Mouse (Mus musculus): Measurements from ENCODE around the gene Mpig6b. TPM values are rescaled to one million over a fixed set of nuclear protein-coding genes. Genes with fewer than 3 reads are reported as not detected.

The Mpig6b gene
- polyA plus RNA-seq, 1 experiment from 2014 or later = 0.46 TPM

DNA sequence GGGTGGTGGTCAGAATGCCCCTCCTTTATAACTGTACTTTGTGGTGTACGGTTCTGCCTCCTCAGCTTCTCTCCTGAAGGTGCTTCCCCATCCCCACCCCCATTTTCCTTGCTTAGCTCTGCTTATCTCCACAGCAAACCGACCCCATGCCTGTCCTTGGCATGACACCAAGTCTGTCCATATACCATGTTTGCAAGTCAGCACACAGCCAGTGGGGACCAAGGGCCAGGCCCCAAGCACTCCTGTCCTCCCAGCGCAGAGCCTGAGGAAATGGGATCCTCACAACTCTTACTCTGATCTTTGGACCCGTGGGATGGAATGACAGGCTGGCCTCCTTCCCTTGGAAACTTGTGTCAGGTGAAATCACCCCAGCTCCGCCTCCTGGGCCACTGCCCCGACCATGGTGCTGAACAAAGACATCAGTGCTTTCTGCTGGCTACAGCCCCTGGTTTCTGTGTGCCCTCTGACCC, 37.3 kb upstream of the Mpig6b start:
- Histone ChIP-seq H3K9me3 (ENCODE audit: control insufficient read depth, low read length) (no peaks in the 10 kb centered on the region), H3K9ac (ENCODE audit: low read depth, low read length) (no peak overlapping the region), H3K27ac (ENCODE audit: low read depth, low read length) (no peak overlapping the region), H3K36me3 (ENCODE audit: control insufficient read depth, insufficient read depth, low read length) (peaks cover 53% of the 10 kb centered on the region), H3K4me3 (ENCODE audit: low read length) (no peak overlapping the region), H3K4me2 (replicated peaks; ENCODE audit: low read depth, low read length) (no peak overlapping the region), H3K27me3 (ENCODE audit: control insufficient read depth, insufficient read depth, low read length) (no peaks in the 10 kb centered on the region), H3K4me1 (ENCODE audit: control insufficient read depth, insufficient read depth, low read length) (peaks cover 10% of the 10 kb centered on the region; the same call in 1 of the 2 replicates)
- no peak for ATAC-seq (ENCODE audit: low FRiP score, low TSS enrichment)
- 64% methylated on average over 6 of the region's 6 CpGs for WGBS

DNA sequence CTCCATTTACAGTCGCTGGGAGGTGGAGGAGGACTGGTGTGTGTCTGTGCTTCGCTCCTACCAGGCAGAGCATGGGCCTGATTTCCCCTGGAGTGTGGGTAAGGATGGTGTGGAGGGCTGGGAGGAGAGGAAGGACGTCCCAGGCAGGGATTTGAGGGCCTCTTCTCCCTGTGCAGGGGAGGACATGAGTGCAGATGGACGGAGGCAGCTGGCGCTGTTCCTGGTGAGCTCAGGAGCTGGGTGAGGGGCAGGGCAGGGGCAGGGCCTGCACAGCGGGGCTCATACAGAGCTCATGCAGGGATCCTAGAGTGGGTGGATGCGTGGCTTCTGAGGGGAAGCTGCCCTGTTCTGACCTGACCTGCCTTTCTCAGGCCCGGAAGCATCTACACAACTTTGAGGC, 36.3 kb upstream of the Mpig6b start:
- no peaks in the 10 kb centered on the region for H3K27me3 ChIP-seq (ENCODE audit: control insufficient read depth, insufficient read depth, low read length)
- ATAC-seq (ENCODE audit: low FRiP score, low TSS enrichment) = peak; percentile 21; the same call in 1 of the 2 replicates

DNA sequence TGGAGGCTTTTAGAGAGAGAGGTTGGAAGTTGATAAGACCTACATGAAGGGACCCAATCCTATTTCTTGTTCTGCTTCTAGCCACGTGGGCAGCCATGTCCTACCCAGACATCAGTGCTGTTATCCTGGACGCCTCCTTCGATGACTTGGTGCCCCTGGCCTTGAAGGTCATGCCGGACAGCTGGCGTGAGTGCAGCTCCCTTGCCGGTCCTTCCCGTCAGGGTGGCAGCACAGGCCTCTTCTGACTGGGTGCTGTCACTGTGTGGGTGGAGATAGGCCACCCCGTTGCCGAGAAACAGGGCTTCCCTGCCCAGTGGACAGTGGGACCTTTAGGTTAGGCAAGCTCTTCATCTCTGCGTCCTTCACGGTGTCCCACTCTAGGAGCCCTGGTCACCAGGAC, 35.2 kb upstream of the Mpig6b start:
- peaks cover 72% of the 10 kb centered on the region for H3K36me3 ChIP-seq (ENCODE audit: control insufficient read depth, insufficient read depth, low read length)
- H3K9ac ChIP-seq (ENCODE audit: low read depth, low read length) = peak overlapping the region; percentile 13; the same call in 1 of the 2 replicates
- no peak overlapping the region for H3K27ac ChIP-seq (ENCODE audit: low read depth, low read length)
- ATAC-seq (ENCODE audit: low FRiP score, low TSS enrichment) = no peak
- H3K4me2 ChIP-seq (replicated peaks; ENCODE audit: low read depth, low read length) = no peak overlapping the region
- H3K27me3 ChIP-seq (ENCODE audit: control insufficient read depth, insufficient read depth, low read length) = no peaks in the 10 kb centered on the region
- no peaks in the 10 kb centered on the region for H3K9me3 ChIP-seq (ENCODE audit: control insufficient read depth, low read length)
- WGBS = 81% methylated on average over 11 of the region's 11 CpGs
- no peak overlapping the region for H3K4me3 ChIP-seq (ENCODE audit: low read length)
- peaks cover 10% of the 10 kb centered on the region; the same call in 1 of the 2 replicates for H3K4me1 ChIP-seq (ENCODE audit: control insufficient read depth, insufficient read depth, low read length)

More for the DNA sequence above, 36.3 kb upstream of the Mpig6b start:
- WGBS = 70% methylated on average over 8 of the region's 8 CpGs
- Histone ChIP-seq H3K4me1 (ENCODE audit: control insufficient read depth, insufficient read depth, low read length) (peaks cover 10% of the 10 kb centered on the region; the same call in 1 of the 2 replicates), H3K9me3 (ENCODE audit: control insufficient read depth, low read length) (no peaks in the 10 kb centered on the region), H3K9ac (ENCODE audit: low read depth, low read length) (no peak overlapping the region), H3K27ac (ENCODE audit: low read depth, low read length) (peak overlapping the region; percentile 24; the same call in 1 of the 2 replicates), H3K36me3 (ENCODE audit: control insufficient read depth, insufficient read depth, low read length) (peaks cover 61% of the 10 kb centered on the region), H3K4me3 (ENCODE audit: low read length) (no peak overlapping the region), H3K4me2 (replicated peaks; ENCODE audit: low read depth, low read length) (no peak overlapping the region)

DNA sequence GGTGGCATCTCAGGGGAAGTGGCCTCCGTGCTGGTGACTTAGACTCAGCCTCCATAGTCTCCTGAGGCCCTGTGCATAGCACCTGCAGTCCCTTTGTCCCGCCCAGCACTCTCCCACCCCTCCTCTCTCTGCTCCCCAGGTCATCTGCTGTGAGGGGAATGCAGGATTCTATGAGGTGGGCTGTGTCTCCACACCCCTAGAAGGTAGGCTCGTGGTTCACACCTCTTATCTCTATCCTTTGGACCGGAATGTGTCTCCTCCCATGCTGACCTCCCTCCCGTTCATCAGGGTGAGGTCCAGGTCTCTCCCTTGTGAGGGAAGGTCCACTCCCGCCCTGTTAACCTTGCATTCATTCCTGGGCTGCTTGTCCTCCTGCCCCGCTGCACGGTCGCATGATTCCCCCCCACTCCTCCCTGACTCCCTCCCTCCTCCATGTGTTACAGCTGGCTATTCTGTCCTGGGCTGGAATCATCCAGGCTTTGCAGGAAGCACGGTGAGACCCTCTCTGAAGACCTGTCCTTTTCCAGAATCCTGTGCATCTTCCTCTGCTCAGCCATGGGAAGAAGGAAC, 34.3 kb upstream of the Mpig6b start:
- Histone ChIP-seq H3K9me3 (ENCODE audit: control insufficient read depth, low read length) (no peaks in the 10 kb centered on the region), H3K36me3 (ENCODE audit: control insufficient read depth, insufficient read depth, low read length) (peaks cover 76% of the 10 kb centered on the region), H3K4me1 (ENCODE audit: control insufficient read depth, insufficient read depth, low read length) (0 out of 2 replicates have a peak, but pooled peaks cover 8% of the 10 kb centered on the region), H3K4me3 (ENCODE audit: low read length) (no peak overlapping the region), H3K27me3 (ENCODE audit: control insufficient read depth, insufficient read depth, low read length) (no peaks in the 10 kb centered on the region), H3K9ac (ENCODE audit: low read depth, low read length) (peak overlapping the region; percentile 7; the same call in 1 of the 2 replicates), H3K27ac (ENCODE audit: low read depth, low read length) (peak overlapping the region; percentile 30; the same call in 1 of the 2 replicates), H3K4me2 (replicated peaks; ENCODE audit: low read depth, low read length) (no peak overlapping the region)
- WGBS = 44% methylated on average over 10 of the region's 10 CpGs
- no peak for ATAC-seq (ENCODE audit: low FRiP score, low TSS enrichment)

DNA sequence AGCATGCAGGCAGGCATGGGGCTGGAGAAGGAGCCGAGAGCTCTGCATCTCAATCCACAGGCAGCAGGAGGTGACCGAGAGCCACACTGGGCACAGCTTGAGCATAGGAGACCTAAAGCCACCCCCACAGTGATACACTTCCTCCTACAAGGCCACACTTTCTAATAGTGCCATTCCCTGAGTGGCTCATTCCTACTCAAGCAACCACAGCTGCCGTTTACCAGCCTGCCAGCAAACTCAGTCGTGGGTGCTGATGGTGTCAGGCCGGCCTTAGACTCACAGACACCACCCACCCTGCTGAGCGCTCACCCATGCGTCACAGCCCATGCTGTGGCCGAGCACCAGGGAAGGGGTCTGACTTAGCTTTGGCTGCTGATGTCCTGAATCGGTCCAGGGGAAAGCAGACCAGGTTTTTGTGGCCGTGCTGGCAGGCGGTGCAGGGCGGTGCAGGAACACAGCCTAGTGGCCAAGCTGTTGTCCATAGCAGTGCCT, 31.2 kb upstream of the Mpig6b start:
- no peak overlapping the region for H3K9ac ChIP-seq (ENCODE audit: low read depth, low read length)
- H3K36me3 ChIP-seq (ENCODE audit: control insufficient read depth, insufficient read depth, low read length) = peaks cover 81% of the 10 kb centered on the region
- no peak for ATAC-seq (ENCODE audit: low FRiP score, low TSS enrichment)
- no peak overlapping the region for H3K4me2 ChIP-seq (replicated peaks; ENCODE audit: low read depth, low read length)
- H3K9me3 ChIP-seq (ENCODE audit: control insufficient read depth, low read length) = no peaks in the 10 kb centered on the region
- no peak overlapping the region for H3K27ac ChIP-seq (ENCODE audit: low read depth, low read length)
- no peak overlapping the region for H3K4me3 ChIP-seq (ENCODE audit: low read length)
- no peaks in the 10 kb centered on the region for H3K27me3 ChIP-seq (ENCODE audit: control insufficient read depth, insufficient read depth, low read length)
- 79% methylated on average over 12 of the region's 12 CpGs for WGBS
- H3K4me1 ChIP-seq (ENCODE audit: control insufficient read depth, insufficient read depth, low read length) = 0 out of 2 replicates have a peak, but pooled peaks cover 5% of the 10 kb centered on the region

DNA sequence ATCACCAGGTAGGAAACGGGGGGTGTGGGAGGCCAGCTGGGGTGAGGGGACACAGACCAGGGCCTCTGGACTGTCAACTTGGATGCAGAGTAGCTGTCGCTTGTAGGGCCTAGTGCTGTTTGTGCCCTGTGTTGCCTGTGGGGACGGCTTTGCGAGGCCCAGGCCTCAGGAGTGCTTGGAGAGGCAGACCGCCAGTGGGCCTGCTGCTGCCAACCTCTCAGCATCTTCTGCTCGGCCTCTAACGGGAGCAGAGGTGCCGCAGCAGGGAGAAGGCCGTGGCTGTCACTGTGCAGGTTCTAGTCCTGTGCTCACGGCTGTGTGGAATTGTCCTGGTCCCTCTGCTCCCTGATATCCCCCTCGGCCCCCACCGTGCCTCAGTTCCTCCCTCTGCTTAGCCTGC, 30.6 kb upstream of the Mpig6b start:
- no peak overlapping the region for H3K27ac ChIP-seq (ENCODE audit: low read depth, low read length)
- H3K9ac ChIP-seq (ENCODE audit: low read depth, low read length) = no peak overlapping the region
- H3K36me3 ChIP-seq (ENCODE audit: control insufficient read depth, insufficient read depth, low read length) = peaks cover 77% of the 10 kb centered on the region
- H3K27me3 ChIP-seq (ENCODE audit: control insufficient read depth, insufficient read depth, low read length) = no peaks in the 10 kb centered on the region
- H3K4me2 ChIP-seq (replicated peaks; ENCODE audit: low read depth, low read length) = no peak overlapping the region
- ATAC-seq (ENCODE audit: low FRiP score, low TSS enrichment) = no peak
- no peak overlapping the region for H3K4me3 ChIP-seq (ENCODE audit: low read length)
- 76% methylated on average over 12 of the region's 12 CpGs for WGBS
- H3K4me1 ChIP-seq (ENCODE audit: control insufficient read depth, insufficient read depth, low read length) = 0 out of 2 replicates have a peak, but pooled peaks cover 5% of the 10 kb centered on the region
- H3K9me3 ChIP-seq (ENCODE audit: control insufficient read depth, low read length) = no peaks in the 10 kb centered on the region

DNA sequence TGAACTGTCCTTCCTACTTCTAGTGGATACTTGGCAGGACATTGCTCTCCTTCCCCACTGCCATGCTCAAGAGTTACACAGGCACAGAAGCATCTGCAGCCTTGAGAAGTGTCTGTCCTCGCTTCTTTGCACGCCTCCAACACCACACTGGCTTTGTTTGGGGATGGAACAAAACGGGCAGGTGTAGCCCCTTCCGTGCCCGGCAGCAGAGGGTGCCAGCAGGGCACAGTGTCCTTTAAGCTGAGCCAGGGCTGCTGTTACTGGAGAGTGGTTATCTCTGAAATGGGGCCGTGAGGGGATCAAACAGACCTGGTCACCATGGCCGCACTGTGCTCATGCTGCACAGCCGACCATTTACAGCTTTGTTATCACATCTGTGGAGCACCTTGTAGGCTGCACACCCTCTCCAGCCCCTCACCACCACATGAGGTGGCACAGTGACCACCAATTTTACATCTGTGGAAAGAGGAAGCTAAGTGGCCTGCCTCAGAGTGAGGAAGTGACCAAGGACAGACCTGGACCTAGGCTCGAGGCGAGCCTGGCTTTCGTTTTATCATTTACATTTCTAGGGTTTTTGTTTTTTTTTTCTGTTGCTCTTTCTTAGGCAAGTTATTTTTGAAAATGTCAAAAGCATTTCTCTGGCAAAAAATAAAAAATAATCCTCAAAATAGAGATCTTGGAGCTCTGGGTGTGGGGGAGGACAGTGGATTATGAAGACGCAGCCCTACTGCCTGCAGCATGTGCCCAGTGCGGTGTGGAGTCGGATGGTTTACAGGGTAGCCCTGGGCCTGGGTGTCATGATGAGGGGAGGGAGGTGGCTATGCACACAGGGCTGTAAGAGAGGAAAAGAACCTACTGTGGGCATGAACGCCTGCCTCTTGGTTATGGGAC, 28.7 kb upstream of the Mpig6b start:
- H3K27me3 ChIP-seq (ENCODE audit: control insufficient read depth, insufficient read depth, low read length) = no peaks in the 10 kb centered on the region
- ATAC-seq (ENCODE audit: low FRiP score, low TSS enrichment) = no peak
- no peak overlapping the region for H3K4me2 ChIP-seq (replicated peaks; ENCODE audit: low read depth, low read length)
- peaks cover 63% of the 10 kb centered on the region for H3K36me3 ChIP-seq (ENCODE audit: control insufficient read depth, insufficient read depth, low read length)
- no peak overlapping the region for H3K27ac ChIP-seq (ENCODE audit: low read depth, low read length)
- no peaks in the 10 kb centered on the region for H3K9me3 ChIP-seq (ENCODE audit: control insufficient read depth, low read length)
- 92% methylated on average over 15 of the region's 15 CpGs for WGBS
- no peak overlapping the region for H3K9ac ChIP-seq (ENCODE audit: low read depth, low read length)
- no peak overlapping the region for H3K4me3 ChIP-seq (ENCODE audit: low read length)
- peaks cover 14% of the 10 kb centered on the region for H3K4me1 ChIP-seq (ENCODE audit: control insufficient read depth, insufficient read depth, low read length)

DNA sequence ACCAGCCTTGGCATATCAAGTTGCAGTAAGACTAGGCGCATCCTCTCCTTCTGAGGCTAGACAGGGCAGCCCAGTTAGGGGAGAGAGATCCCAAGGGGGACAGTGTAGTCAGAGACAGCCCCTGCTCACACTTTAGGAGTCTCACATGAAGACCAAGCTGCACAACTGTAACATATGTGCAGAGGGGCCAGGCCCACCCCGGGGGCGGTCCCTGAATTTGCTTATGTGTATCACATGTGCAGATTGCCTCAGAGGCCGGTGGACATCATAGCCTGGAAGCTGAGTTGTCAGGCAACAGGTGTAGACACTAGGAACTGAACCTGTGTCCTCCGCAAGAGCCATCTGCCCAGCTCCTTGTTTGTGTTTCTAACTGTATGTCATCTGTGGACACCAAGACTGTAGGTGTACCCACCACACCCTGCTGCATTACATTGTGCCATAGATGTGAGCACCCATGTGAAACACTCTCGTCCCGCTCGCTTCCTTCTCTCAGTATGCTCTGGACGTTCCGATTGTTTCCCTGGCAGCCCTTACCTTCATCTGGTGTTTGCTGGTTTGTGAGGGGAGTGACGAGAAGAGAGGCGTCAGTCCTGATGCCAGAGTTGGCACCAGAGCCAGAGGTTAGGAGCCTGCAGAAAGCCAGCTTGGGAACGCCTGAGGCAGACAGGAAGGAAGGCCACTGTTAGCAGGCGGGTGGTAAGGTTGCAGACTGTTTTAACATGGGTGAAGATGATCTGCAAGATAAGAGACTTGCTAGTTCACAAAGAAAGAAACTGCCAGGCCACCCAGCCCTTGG, 26.6 kb upstream of the Mpig6b start:
- no peaks in the 10 kb centered on the region for H3K27me3 ChIP-seq (ENCODE audit: control insufficient read depth, insufficient read depth, low read length)
- WGBS = 83% methylated on average over 14 of the region's 14 CpGs
- no peak overlapping the region for H3K27ac ChIP-seq (ENCODE audit: low read depth, low read length)
- no peak overlapping the region for H3K4me3 ChIP-seq (ENCODE audit: low read length)
- H3K4me1 ChIP-seq (ENCODE audit: control insufficient read depth, insufficient read depth, low read length) = peaks cover 15% of the 10 kb centered on the region
- H3K9me3 ChIP-seq (ENCODE audit: control insufficient read depth, low read length) = no peaks in the 10 kb centered on the region
- H3K4me2 ChIP-seq (replicated peaks; ENCODE audit: low read depth, low read length) = no peak overlapping the region
- no peak overlapping the region for H3K9ac ChIP-seq (ENCODE audit: low read depth, low read length)
- peaks cover 44% of the 10 kb centered on the region for H3K36me3 ChIP-seq (ENCODE audit: control insufficient read depth, insufficient read depth, low read length)
- ATAC-seq (ENCODE audit: low FRiP score, low TSS enrichment) = no peak
